Mouse (Mus musculus) embryonic stem cell, embryonic (primary cell): Measurements from ENCODE around the gene Myadm.

Experiments used
- CTCF ChIA-PET, 4 experiments: fragments of 300-600 bp in 2 of 4; fragments of 350-600 bp in 2 of 4; sonication (Branson Sonifier 250); formaldehyde crosslinking; loops; one replicate each; lab custom pipeline; 2022; ENCODE audit warnings: inconsistent platforms in 2 of 4; lab: Charles Lee
- POLR2A ChIA-PET, 4 experiments: fragments of 300-600 bp in 2 of 4; fragments of 350-600 bp in 2 of 4; sonication (Branson Sonifier 250); formaldehyde crosslinking; loops; one replicate each; lab custom pipeline; 2022; ENCODE audit warnings: antibody characterized with exemption in 4 of 4, inconsistent platforms in 1 of 4; lab: Charles Lee

Gene Myadm

DNA sequence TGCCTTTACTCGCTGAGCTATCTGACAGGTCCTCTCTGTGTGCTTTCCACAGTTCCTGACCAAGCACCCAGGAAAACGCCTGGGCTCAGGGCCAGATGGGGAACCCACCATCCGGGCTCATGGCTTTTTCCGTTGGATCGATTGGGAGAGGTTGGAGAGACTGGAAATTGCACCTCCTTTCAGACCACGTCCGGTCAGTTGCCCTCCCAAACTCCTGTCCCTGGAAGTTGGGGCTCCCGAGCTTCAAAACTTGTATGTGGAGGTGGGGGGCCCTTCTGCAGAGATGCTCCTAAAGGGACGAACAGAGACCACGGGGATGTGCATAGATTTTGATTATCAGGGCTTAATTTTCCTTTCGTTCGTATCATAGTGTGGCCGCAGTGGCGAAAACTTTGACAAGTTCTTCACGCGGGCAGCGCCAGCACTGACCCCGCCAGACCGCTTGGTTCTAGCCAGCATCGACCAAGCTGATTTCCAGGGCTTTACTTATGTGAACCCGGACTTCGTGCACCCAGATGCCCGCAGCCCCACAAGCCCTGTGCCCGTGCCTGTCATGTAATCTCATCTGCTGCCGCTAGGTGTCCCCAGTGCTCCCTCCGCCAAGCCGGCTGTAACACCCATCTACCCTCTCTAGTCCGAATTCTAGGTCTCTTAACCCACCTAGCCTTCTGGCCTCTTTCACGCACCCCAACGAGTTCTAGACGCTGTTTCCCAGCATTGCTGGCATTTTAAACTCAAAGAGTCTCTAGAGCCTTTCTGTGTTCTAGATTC lies 41.1 kb downstream of the Myadm start:
- ChIA-PET CTCF (interaction anchor here in 1 of 4 experiments (0.6 kb wide), 1 partner anchor 21 kb away, joined by 5 read pairs; no protein-coding TSS in a partner anchor), POLR2A (interaction anchor here in 2 of 4 experiments (0.6 to 3.6 kb wide), 4 partner anchors 9 to 364 kb away, joined by 3 to 12 read pairs (median 4); partner anchors contain the start of gene Mboat7 (in 1 of the 2))

DNA sequence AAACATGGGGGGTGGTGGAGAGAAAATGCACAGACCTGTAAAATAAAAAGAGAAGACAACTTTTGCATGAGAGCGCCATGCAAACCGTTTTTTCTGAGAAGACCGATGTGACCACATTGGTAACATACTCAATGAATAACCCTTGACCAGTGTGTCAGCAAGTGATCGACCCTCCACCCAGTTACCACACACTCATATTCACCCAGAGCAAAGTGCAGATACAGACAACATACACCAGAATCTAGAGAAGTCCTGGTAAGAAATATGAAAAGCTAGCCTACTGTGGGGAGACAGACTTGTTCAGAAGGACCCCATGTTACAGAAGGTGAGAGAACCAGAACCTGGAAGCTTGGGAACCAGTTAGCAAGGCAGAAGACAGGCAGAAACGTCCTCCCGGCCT lies 42.3 kb downstream of the Myadm start:
- ChIA-PET CTCF (interaction anchor here in 1 of 4 experiments (0.6 to 1.5 kb wide), 5 partner anchors 9 to 176 kb away, joined by 3 to 6 read pairs (median 4); no protein-coding TSS in a partner anchor), POLR2A (interaction anchor here in 3 of 4 experiments (0.6 to 3.6 kb wide), 10 partner anchors 16 to 70 kb away, joined by 3 to 16 read pairs (median 4); no protein-coding TSS in a partner anchor)

DNA sequence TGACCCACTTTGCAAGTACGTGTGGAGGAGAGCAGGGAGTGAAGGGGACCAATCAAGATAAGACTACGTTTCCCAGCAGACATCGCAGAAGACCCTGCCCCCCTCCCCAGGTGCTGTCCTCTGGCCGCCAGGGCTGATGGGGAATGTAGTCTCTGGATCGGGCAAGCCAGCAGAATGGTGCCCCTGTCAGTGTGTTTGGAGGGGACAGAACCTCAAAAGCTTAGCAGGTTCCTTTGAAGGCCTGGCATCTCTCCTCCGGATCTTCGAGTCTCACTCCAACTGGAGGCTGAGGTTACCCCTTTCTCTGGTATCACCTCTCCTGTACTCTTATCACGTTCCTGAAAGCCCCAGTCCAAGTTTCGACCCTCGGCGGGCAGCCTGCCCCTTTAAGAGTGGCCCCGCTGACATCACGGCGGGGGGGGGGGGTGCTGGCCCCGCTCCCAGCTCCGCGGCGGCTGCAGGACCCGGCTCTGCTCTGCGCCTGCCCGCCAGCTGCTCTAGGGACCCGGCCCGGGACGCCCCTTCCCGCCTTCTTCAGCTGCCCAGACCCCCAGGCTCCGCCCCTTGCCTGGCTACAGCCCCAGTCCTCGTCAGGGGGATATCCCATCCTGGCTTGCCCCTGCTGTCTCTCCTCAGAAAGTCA lies 42.8 kb downstream of the Myadm start:
- CTCF ChIA-PET, result interaction anchor here in 3 of 4 experiments (0.5 to 1.5 kb wide), 11 partner anchors 11 to 117 kb away, joined by 3 to 9 read pairs (median 4); no protein-coding TSS in a partner anchor
- POLR2A ChIA-PET, result interaction anchor here in 3 of 4 experiments (0.6 to 3.6 kb wide), 18 partner anchors 8 to 799 kb away, joined by 3 to 16 read pairs (median 4); no protein-coding TSS in a partner anchor

DNA sequence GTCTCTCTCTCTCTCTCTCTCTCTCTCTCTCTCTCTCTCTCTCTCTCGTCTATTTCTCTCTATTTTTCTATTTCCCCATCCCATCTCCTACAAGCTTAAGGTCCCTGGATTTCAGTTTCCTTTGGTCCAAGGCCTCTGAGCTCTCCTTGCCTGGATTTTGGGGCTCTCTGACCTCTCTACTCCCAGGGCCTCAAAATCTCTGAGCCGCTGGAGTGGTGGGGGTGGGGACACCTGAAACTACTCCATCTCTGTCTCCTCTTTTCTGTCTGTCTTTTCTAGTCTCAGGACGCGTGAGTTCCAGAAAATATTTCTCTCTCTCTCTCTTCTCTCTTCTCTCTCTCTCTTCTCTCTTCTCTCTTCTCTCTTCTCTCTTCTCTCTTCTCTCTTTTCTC lies 43.3 kb downstream of the Myadm start:
- POLR2A ChIA-PET, result interaction anchor here in 3 of 4 experiments (0.6 to 3.6 kb wide), 15 partner anchors 8 to 798 kb away, joined by 3 to 16 read pairs (median 4); no protein-coding TSS in a partner anchor
- CTCF ChIA-PET, result interaction anchor here in 3 of 4 experiments (0.5 to 2.0 kb wide), 10 partner anchors 10 to 116 kb away, joined by 3 to 7 read pairs (median 4); no protein-coding TSS in a partner anchor

DNA sequence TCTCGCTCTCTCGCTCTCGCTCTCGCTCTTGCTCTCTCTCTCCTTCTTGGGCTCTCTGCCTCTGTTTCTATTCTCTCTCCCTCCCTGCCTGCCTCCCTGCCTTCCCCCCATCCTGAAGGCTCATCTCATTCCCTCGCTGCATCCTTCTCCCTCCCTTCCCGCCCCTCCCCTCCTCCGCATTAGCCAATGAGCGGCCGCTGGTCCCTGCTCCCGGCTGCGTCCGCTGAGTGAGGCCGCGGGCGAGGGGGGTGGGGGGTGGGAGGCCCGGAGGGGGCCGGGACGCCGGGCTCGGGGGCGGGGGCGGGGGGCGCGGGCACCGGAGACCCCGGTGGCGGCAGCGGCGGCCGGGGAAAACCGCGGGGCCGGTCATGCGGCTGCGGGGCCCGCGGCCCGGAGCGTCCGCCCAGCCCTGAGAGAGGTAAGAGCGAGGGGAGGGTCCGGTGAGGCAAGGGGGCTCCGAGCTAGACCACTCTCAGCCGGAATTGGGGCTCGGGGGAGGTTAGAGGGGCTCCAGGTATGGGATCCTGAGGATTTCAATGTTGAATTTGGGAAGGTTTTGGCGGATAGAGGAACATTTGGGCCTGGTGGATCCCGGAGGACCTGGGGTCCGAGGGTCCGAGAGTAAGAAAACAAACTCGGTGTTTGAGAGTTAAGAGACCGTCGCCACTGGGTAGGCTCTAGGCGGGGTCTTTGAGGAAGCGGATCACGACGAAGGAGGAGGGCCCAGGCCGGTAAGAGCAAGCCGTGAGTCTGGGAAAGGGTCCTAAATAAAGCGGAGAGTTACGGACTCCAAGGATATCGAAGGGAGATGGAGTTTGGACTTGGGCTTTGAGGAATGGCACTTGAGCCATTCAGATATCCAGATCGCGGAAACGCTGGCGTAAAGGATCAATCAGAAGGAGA lies 44.0 kb downstream of the Myadm start, which contains the start of gene Cacng7:
Cacng7 (plus strand) TSS at position 337 of the 903 bp plus-strand sequence.
- CTCF ChIA-PET, result interaction anchor here (0.6 to 2.0 kb wide), 11 partner anchors 10 to 134 kb away, joined by 3 to 7 read pairs (median 3); partner anchors contain the start of gene Cacng6 (in 1 of the 4)
- POLR2A ChIA-PET, result interaction anchor here (0.5 to 3.6 kb wide), 20 partner anchors 10 to 360 kb away, joined by 3 to 16 read pairs (median 5); partner anchors contain the start of gene Tsen34 (in 1 of the 4)

DNA sequence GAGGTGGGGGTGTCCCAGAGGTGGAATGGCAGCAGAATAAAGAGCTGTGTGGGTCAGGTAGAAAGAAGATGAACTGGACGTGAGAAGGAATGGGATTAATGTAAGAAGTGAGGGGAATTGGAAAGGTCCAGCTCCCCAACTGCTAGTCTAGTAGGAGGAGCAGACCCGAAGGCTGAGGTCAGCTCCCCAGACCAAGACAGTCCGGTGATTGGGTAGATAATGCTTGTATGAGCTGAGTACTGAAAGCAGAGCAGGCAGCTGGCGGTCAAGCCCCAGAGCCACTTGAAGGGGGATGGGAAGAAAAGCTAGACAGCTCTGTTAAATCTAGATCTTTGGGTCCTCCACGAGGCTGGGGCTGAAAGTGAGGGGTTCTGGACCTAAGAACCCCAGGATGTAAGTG lies 44.7 kb downstream of the Myadm start:
- ChIA-PET POLR2A (interaction anchor here in 3 of 4 experiments (0.5 to 3.6 kb wide), 17 partner anchors 9 to 359 kb away, joined by 3 to 12 read pairs (median 5); partner anchors contain the start of gene Tsen34 (in 1 of the 3)), CTCF (interaction anchor here in 3 of 4 experiments (0.6 to 2.0 kb wide), 7 partner anchors 23 to 111 kb away, joined by 3 to 7 read pairs (median 3); partner anchors contain the start of gene Cacng6 (in 1 of the 3))

DNA sequence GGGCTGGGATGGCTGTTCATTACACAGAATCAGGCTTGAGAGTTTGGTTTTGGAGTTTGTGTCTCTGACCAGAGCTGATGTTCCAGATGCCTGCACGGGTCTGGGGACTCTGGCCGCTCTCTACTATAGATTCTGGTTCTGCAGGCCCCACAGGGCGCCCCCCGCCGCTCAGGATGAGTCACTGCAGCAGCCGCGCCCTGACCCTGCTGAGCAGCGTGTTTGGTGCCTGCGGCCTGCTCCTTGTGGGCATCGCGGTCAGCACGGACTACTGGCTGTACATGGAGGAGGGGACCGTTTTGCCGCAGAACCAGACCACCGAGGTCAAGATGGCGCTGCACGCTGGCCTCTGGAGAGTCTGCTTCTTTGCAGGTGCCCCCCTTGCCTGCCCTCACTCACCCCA lies 47.5 kb downstream of the Myadm start:
- POLR2A ChIA-PET, result interaction anchor here in 3 of 4 experiments (1.0 to 3.5 kb wide), 6 partner anchors 11 to 75 kb away, joined by 3 to 11 read pairs (median 4); no protein-coding TSS in a partner anchor

DNA sequence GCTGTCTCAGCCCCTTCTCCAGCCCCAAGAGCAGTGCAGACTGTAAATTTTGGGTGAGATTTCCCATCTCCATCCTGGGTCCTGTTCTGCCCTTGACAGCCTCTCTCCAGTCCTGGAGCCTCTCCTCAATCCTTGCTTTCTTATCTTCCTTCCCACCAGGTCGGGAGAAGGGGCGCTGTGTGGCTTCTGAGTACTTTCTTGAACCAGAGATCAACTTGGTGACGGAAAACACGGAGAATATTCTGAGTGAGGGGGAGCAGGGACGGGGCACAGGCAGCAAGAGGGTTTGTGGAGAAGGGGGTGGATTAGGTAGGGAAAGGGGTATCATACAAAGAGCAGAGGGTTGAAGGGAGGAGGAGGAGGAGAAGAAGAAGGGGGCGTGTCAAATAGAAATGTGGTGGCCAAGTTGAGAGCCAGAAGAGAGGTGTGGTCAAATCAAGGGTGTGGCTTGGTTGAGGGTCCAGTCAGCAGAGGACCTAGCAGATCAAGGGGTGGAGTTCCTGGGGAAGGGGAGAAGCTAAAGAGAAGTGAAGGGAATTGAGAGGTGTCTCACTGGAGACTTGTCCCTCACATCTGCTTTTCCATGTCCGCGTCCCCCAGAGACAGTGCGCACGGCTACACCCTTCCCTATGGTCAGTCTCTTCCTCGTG lies 49.5 kb downstream of the Myadm start:
- ChIA-PET POLR2A (interaction anchor here in 3 of 4 experiments (0.6 to 2.8 kb wide), 13 partner anchors 8 to 121 kb away, joined by 3 to 19 read pairs (median 3); partner anchors contain the start of genes Myadm (in 1 of the 3) and Prkcg (in 1 of the 3)), CTCF (interaction anchor here (0.5 to 2.7 kb wide), 9 partner anchors 9 to 91 kb away, joined by 3 to 8 read pairs (median 3); no protein-coding TSS in a partner anchor)

More for the DNA sequence above, 47.5 kb downstream of the Myadm start:
- CTCF ChIA-PET, result interaction anchor here in 3 of 4 experiments (0.7 to 1.5 kb wide), 6 partner anchors 15 to 37 kb away, joined by 3 read pairs; no protein-coding TSS in a partner anchor

DNA sequence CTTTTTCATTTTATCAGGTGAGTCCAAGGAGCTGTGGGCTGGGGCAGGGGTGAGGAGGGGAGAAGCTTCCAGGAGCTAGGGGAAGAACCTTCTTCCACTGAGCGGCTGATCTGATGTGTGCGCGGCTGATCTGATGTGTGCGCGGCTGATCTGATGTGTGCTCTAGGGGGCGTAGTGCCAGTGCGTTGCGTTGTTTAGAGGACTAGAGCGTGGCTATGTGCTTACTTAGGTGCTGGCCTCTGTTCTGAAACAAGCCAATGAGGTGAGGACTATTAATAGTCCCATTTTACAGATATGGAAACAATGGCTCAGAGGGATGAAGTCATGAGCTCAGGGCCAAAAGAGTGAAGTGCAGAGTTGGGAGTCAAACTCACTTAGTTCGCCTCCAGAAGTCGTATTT lies 50.1 kb downstream of the Myadm start:
- POLR2A ChIA-PET, result interaction anchor here in 3 of 4 experiments (0.6 to 2.8 kb wide), 13 partner anchors 8 to 124 kb away, joined by 3 to 19 read pairs (median 3); partner anchors contain the start of genes Myadm (in 1 of the 3) and Prkcg (in 1 of the 3)
- CTCF ChIA-PET, result interaction anchor here in 3 of 4 experiments (0.5 to 2.7 kb wide), 8 partner anchors 8 to 92 kb away, joined by 3 to 8 read pairs (median 3); no protein-coding TSS in a partner anchor

DNA sequence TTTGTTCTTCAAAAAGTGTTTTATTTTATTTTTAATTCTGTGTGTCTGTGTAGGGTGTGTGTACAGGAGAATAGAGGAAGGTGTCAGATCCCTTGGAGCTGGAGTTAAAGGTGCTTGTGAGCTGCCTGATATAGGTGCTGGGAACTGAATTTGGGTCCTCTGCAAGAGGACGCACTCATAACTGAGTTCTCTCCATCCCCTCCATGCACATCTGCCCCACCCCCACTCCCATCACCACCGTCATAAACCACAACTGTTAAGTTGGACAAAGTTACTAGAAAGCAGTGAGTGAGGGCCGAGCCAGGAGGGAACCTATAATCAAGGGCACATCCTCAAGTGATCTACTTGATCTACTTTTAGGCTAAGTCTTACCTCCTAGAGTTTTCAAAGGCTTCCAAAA lies 55.0 kb downstream of the Myadm start:
- ChIA-PET CTCF (interaction anchor here in 2 of 4 experiments (0.6 to 0.8 kb wide), 2 partner anchors 12 to 35 kb away, joined by 3 to 7 read pairs; no protein-coding TSS in a partner anchor), POLR2A (interaction anchor here (0.5 to 1.2 kb wide), 4 partner anchors 10 to 1487 kb away, joined by 3 to 4 read pairs (median 3); no protein-coding TSS in a partner anchor)

DNA sequence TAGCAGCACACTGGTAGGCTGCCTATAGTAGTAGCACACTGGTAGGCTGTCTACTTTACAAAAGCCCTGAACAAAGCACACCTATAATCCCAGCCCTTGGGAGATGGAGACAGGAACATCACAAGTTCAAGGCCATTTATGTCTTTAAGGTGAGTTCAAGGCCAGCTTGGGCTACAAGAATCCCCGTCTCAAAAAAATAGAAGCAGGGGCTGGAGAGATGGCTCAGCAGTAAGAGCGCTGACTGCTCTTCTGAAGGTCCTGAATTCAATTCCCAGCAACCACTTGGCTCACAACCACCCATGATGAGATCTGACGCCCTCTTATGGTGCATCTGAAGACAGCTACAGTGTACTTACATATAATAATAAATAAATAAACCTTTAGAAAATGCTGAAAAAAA lies 56.4 kb downstream of the Myadm start:
- ChIA-PET CTCF (interaction anchor here in 1 of 4 experiments (0.7 kb wide), 1 partner anchor 9 kb away, joined by 3 read pairs; no protein-coding TSS in a partner anchor), POLR2A (interaction anchor here in 1 of 4 experiments (0.8 to 1.4 kb wide), 2 partner anchors 10 to 56 kb away, joined by 3 read pairs; partner anchors contain the start of genes Myadm and Prkcg)

DNA sequence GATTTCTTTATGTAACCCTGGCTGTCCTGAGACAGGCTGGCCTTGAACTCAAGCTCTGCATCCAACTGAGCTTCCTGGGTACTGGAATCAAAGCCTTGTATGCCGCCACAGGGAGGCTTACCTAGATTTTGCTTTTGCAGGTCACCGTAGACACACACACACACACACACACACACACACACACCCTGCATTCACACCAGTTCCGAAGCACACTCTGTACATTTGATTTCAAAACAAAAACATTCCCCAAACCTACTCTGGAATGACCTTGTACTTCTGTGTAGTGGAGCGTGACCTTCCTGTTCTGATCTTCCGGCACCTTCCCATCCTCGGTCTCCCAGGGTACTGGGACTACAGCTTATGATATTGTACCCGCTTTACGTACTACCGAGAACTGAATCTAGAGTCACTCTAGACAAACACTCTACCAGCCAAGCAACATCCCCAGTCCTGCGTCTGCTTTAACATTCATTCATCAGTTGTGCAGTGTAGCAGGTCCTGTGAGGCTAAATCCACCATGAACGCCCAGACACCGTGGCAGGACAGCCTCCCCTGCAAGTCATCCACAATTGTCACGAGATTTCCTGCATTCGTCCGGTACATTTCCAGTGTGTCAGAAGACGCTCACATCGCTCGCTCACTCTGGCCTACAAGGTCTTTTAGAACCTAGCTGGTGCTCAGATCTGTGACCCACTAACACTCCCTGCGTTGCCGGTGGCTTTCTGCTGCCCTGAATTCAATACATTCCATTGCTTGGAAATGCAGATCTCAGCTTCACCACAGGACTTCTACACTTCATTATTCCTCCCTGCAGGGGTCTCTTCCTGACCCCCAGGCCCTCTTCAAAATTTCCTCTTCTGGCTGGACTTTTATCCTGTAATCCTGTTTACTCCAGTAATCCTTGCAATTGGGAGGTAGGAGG lies 58.7 kb downstream of the Myadm start:
- CTCF ChIA-PET, result interaction anchor here in 3 of 4 experiments (0.7 to 2.3 kb wide), 9 partner anchors 9 to 84 kb away, joined by 3 to 8 read pairs (median 4); no protein-coding TSS in a partner anchor
- POLR2A ChIA-PET, result interaction anchor here (0.6 to 2.7 kb wide), 85 partner anchors 8 to 345 kb away, joined by 3 to 32 read pairs (median 4); partner anchors contain the start of genes Mboat7 (in 2 of the 4) and Tsen34 (in 2 of the 4)

DNA sequence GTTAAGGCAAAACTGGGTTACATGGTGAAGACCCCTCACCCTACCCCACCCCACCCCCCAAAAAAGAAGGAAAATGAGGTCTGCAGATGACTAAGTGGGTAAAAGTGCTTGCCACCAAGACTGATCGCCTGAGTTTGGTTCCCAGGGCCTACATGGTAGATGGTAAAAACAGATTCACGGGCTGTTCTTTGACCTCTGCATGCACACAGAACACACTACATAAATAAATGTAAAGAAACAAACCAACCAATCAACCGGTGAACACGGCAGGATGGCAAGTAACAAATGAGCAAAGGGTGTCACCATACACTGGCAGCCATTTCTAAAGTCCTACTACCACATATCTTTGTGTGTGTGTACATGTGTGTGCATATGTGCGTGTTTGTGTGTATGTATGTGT lies 59.4 kb downstream of the Myadm start:
- POLR2A ChIA-PET, result interaction anchor here (0.8 to 3.1 kb wide), 49 partner anchors 10 to 345 kb away, joined by 3 to 32 read pairs (median 6); partner anchors contain the start of genes Mboat7 (in 1 of the 4) and Tsen34 (in 1 of the 4)
- CTCF ChIA-PET, result interaction anchor here in 2 of 4 experiments (0.9 to 2.3 kb wide), 5 partner anchors 10 to 58 kb away, joined by 3 to 8 read pairs (median 4); no protein-coding TSS in a partner anchor

DNA sequence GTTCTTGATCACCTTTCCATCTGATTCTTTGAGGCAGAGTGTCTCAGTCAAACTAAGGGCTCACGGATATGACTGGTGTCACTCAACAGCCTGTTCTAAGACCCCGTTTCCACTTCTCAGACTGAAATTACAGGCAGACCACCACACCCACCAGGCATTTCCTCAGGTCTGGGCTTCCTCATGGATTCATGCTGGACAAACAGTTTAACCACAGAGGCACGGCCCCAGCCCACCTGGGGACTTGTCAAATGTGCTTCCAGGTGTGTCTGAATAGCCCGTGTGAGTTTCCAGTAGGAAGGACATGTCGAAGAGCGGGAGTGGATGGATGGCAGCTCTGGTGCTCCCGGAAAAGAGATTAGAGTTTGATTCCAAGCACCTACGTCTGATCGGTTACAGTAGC lies 60.9 kb downstream of the Myadm start:
- POLR2A ChIA-PET, result interaction anchor here in 3 of 4 experiments (0.6 to 3.1 kb wide), 9 partner anchors 16 to 127 kb away, joined by 3 to 9 read pairs (median 3); partner anchors contain the start of gene Cacng6 (in 1 of the 3)
- CTCF ChIA-PET, result interaction anchor here (0.5 to 1.6 kb wide), 16 partner anchors 11 to 151 kb away, joined by 3 to 9 read pairs (median 5); partner anchors contain the start of gene Nlrp12 (in 1 of the 4)
